Mouse (Mus musculus) thymus, adult 2 months (tissue): ENCODE measurements around the gene Slc27a3. TPM values are rescaled to one million over a fixed set of nuclear protein-coding genes. Genes with fewer than 3 reads are reported as not detected.

Source experiments
- DNase-seq: peaks from one replicate; pipeline ENCODE4 v3.0.0; 2021
- H3K27ac ChIP-seq: fragments of 200-500 bp; 2 replicates; pipeline ENCODE4 v1.5.1; 2012; ENCODE audit warnings: low read length, control low read depth; ENCODE audit not compliant: control insufficient read depth, insufficient read depth
- H3K27me3 ChIP-seq: fragments of 200-500 bp; 2 replicates; pipeline ENCODE4 v1.6.1; 2012; ENCODE audit warnings: mild to moderate bottlenecking, low read length, moderate library complexity, mixed read lengths; ENCODE audit not compliant: control insufficient read depth, insufficient read depth
- H3K36me3 ChIP-seq: fragments of 200-500 bp; 2 replicates; pipeline ENCODE4 v1.6.1; 2012; ENCODE audit warnings: mild to moderate bottlenecking, low read length, moderate library complexity; ENCODE audit not compliant: control insufficient read depth, insufficient read depth
- H3K4me1 ChIP-seq: fragments of 200-500 bp; replicated peaks from 2 replicates; pipeline ENCODE4 v1.6.1; 2012; ENCODE audit warnings: low read length; ENCODE audit not compliant: control insufficient read depth, insufficient read depth
- H3K4me3 ChIP-seq: fragments of 200-500 bp; 2 replicates; pipeline ENCODE4 v1.5.1; 2012; ENCODE audit warnings: mild to moderate bottlenecking, low read length, control low read depth, moderate library complexity; ENCODE audit not compliant: control insufficient read depth, insufficient read depth
- CTCF ChIP-seq: fragments of 200-500 bp; IDR thresholded peaks from 2 replicates; pipeline ENCODE4 v1.5.1; 2012; ENCODE audit warnings: mild to moderate bottlenecking, control low read depth, low read length, moderate library complexity, borderline replicate concordance; ENCODE audit not compliant: control insufficient read depth, poor library complexity, insufficient read depth; ENCODE audit errors: extremely low read depth
- POLR2A ChIP-seq: fragments of 200-500 bp; IDR thresholded peaks from 2 replicates; pipeline ENCODE4 v1.6.1; 2012; ENCODE audit warnings: mild to moderate bottlenecking, low read length, control low read depth, moderate library complexity; ENCODE audit not compliant: control insufficient read depth, poor library complexity, insufficient read depth; ENCODE audit errors: extremely low read depth
- WGBS: fragments of 180-500 bp; shearing (Covaris S2); methylation state at CpG from one replicate; pipeline ENCODE4 v1.1.7; 2018; 5-methylcytosine and 5-hydroxymethylcytosine counted together
- polyA plus RNA-seq: library from polyadenylated mRNA; depleted of rRNA; stranded (reverse); fragments of >200 nt; gene quantifications from 2 replicates; pipeline ENCODE4 v1.2.3, GENCODE M21; 2012; rRNA removed

Slc27a3 gene
- 15.0 and 21.2 TPM in 2 replicates for polyA plus RNA-seq

DNA sequence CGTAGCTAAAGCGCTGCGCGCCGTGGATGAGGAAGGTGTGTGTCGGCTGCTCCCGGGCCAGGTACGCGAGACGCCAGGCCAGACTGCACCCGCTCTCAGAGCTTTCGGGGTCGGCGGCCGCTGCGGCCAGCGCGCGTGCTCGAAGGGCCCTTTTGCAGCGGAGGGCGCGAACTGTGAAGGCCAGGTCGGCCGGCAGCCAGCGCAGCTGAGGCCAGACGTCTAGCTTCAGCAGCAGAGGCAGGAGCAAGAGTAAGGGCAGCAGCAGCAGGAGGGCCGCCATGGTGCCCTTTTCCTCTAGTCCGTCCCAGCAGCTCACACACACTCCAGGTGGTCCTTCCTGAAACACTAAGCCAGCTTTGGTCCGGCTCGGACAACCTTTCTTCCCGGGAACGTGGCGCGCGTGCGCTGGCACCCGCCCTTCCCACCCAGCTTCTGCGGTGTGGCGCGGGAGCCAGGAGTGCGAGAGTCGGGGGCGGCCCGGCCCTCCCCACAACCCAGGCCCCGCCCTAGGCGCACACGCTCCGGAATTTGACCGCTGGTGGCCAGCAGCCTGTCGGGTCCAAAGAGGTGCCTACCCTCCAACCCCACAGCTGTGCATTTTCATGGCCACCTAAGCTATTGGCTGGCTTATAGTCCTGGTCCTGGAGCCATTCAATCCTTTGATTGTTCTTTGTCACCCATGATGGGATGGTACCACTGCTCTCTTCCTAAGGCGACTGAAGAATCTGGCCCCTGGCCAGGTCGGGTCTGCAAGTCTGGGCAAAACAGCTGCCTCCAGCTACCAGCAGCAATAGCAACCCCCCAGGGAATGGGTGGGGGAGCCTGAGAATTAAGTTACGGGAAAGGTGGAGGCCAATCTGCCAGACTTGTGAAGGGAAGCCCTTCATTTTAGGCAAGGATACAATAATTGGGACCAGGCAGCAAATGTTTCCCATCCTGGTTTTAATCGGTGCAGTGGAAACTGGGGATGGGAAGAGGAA is at the start of gene Slc27a3:
Gene Slc27a3 (minus strand): TSS at position 428 of the 980 bp plus-strand sequence.
- WGBS, result 4% methylated on average over 55 of the region's 55 CpGs
- Histone ChIP-seq H3K4me3 (peak within 1 kb of the TSS; percentile 0), H3K4me1 (no peaks in the 10 kb centered on the region), H3K27me3 (no peaks in the 10 kb centered on the region; the same call in 1 of the 2 replicates), H3K27ac (no peak within 1 kb of the TSS), H3K36me3 (peaks cover 22% of the 10 kb centered on the region)
- TF ChIP-seq CTCF (no peak), POLR2A (no peak)
- no peak for DNase-seq

DNA sequence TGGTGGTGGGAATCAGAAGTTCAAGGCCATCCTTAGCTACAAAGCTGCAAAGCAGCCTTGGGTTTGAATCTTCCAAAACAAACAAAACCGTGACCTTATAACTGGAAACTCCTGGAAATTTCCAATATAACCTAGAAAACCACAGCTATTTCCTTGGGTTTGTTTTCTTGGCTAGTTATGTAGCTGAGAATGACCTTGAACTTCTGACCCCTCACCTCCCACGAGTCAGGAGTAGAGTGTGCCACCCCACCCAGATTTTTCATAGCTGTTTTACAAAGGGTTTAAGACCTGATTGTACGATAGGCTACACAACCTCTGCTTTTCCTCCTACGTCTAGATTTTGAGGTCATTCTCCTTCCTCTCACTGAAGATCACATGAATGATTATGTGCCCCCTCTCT is 47.4 kb upstream of the Slc27a3 start:
- Histone ChIP-seq H3K27ac (no peak overlapping the region), H3K27me3 (no peaks in the 10 kb centered on the region), H3K36me3 (no peaks in the 10 kb centered on the region), H3K4me1 (peaks cover 5% of the 10 kb centered on the region), H3K4me3 (no peak overlapping the region)
- no peak for DNase-seq
- WGBS, result 89% methylated on average over 4 of the region's 4 CpGs
- no peak for TF ChIP-seq CTCF
- no peak for TF ChIP-seq POLR2A

DNA sequence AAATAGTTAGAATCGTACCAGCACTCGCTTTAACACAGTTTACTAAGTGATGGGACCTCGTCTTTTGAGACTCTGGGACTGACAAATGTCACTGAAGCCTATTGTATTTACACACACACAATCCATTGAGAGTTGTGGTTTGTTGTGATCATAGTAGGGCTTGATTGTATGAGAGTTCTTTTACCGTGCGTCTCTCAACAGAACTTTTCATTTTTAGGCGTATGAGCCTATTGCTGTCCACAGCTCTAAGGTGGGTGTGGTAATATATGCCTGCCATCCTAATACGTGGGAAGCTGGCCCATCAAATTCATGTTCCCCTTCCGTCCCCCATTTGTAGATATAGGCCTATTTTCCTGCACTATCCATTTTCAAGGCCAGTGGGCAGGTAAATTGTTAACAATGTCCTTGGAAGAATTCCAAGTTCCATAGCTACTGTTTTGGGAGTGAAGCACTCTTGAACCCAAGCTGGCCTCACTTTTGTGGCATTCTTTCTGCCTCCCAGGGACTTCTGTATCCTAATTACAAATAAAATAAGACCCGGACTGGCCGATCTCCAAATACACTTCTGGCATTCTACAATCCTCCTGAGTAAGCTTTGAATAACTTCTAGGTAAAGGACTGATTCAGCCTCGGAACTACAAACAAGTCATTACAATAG is 44.5 kb upstream of the Slc27a3 start:
- 61% methylated on average over 11 of the region's 11 CpGs for WGBS
- Histone ChIP-seq H3K4me3 (no peak overlapping the region), H3K4me1 (peaks cover 8% of the 10 kb centered on the region), H3K36me3 (no peaks in the 10 kb centered on the region), H3K27me3 (no peaks in the 10 kb centered on the region), H3K27ac (no peak overlapping the region)
- no peak for DNase-seq
- TF ChIP-seq POLR2A (no peak), CTCF (no peak)

GRCm38 (mm10) chr3:90433381-90434020 is 43.8 kb upstream of the Slc27a3 start, which contains the start of gene Ints3:
Gene Ints3 (minus strand): TSS chr3:90433622.
- Histone ChIP-seq H3K4me3 (peak within 1 kb of the TSS; percentile 66), H3K4me1 (peaks cover 8% of the 10 kb centered on the region), H3K36me3 (no peaks in the 10 kb centered on the region), H3K27ac (peak within 1 kb of the TSS; percentile 70), H3K27me3 (no peaks in the 10 kb centered on the region)
- DNase-seq, result peak; percentile 100
- under 1% methylated on average over 52 of the region's 52 CpGs for WGBS
- peak; percentile 70 for TF ChIP-seq POLR2A
- TF ChIP-seq CTCF, result no peak

- H3K27me3 ChIP-seq, result no peaks in the 10 kb centered on the region
- H3K4me1 ChIP-seq, result peaks cover 8% of the 10 kb centered on the region
- TF ChIP-seq CTCF (no peak), POLR2A (no peak)
- H3K4me3 ChIP-seq, result peak overlapping the region; percentile 66
- peak overlapping the region; percentile 70 for H3K27ac ChIP-seq
- WGBS, result under 1% methylated on average over 12 of the region's 12 CpGs
- no peak for DNase-seq
- no peaks in the 10 kb centered on the region for H3K36me3 ChIP-seq
Measured at GRCm38 (mm10) chr3:90432811-90433219, 43.1 kb upstream of the Slc27a3 start.

GRCm38 (mm10) chr3:90432348-90432747 is 42.6 kb upstream of the Slc27a3 start:
- H3K27me3 ChIP-seq, result no peaks in the 10 kb centered on the region
- peaks cover 8% of the 10 kb centered on the region for H3K4me1 ChIP-seq
- no peak for TF ChIP-seq CTCF
- no peak for TF ChIP-seq POLR2A
- H3K4me3 ChIP-seq, result peak overlapping the region; percentile 66
- DNase-seq, result no peak
- no peaks in the 10 kb centered on the region for H3K36me3 ChIP-seq
- H3K27ac ChIP-seq, result no peak overlapping the region; the same call in 1 of the 2 replicates
- 33% methylated on average over 2 of the region's 2 CpGs for WGBS
